ENCODE assay signal across 8 mouse cellular contexts in the genomic region with DNA sequence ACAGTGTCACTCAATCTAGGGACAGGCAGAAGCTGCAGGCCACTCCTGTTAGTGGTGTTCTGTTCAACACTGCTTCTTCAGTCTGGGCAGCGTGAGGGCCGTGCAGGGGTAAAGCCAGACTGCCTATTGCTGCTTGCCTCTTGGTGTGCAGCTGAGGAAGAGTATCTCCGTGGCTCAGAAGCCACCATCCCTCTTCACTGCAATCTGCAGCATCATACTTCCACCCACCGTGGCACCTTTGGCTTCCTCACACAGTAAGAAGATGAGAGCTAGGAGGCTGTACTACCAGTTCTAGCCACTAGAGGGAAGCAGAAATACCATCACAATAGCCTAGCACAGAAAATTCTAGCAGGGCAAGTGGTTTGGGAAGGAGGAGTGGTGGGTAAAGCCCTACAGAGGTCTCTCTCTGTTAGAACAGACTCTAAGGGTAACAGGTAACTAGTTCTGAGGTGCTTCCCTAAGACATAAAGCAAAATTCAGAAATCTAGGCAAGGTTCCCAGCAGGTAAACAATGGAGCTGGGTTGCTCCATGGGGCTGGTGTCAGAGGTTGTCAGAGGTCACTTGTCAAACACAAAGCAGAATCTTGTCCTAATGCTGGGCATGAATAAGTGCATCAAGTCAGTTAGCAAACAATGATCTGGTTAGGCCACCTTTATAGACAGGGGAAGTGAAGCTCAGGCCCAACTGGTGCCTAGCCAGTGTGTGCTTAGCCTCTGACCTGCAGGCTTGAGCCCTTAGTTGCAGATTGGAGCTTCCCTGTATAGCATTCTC. TPM values are rescaled to one million over a fixed set of nuclear protein-coding genes. Genes with fewer than 3 reads are reported as not detected.
DNase-seq lines count a peak whose midpoint lies in the region; ATAC-seq and TF ChIP-seq lines count a peak whose summit lies in the region.

No protein-coding gene starts in this region.

- H3K4me2 ChIP-seq in heart, postnatal 0 days (ENCODE audit: low read depth, low read length), result no peak overlapping the region
- H3K4me2 ChIP-seq in hindbrain, embryonic 15.5 days, result no peak overlapping the region
- no peak overlapping the region for H3K4me2 ChIP-seq in midbrain, postnatal 0 days (ENCODE audit: low read depth, low read length, poor library complexity, severe bottlenecking)

- H3K27me3 ChIP-seq in heart, postnatal 0 days (ENCODE audit: control insufficient read depth, insufficient read depth, low read length), result peaks cover 14% of the 10 kb centered on the region; the same call in 1 of the 2 replicates
- no peaks in the 10 kb centered on the region for H3K27me3 ChIP-seq in hindbrain, embryonic 15.5 days
- no peaks in the 10 kb centered on the region for H3K27me3 ChIP-seq in midbrain, postnatal 0 days (ENCODE audit: insufficient read depth, low read length)

- no peaks in the 10 kb centered on the region for H3K9me3 ChIP-seq in heart, postnatal 0 days (replicated peaks; ENCODE audit: control insufficient read depth, low read length)
- H3K9me3 ChIP-seq in hindbrain, embryonic 15.5 days, result no peaks in the 10 kb centered on the region
- no peaks in the 10 kb centered on the region for H3K9me3 ChIP-seq in midbrain, postnatal 0 days (ENCODE audit: low read length)

- peak; percentile 51 for DNase-seq in heart, postnatal 0 days (ENCODE audit: low spot score)
- no peak for DNase-seq in heart, postnatal 25 days (ENCODE audit: low spot score)
- DNase-seq in R1 (ENCODE audit: low read depth, low spot score), result peak; percentile 74
- peak; percentile 70 for DNase-seq in embryo, embryonic 11.5 days (ENCODE audit: low read depth, low spot score)
- DNase-seq in left cerebral cortex, postnatal 36 days (ENCODE audit: low spot score in 2 of 2), result peak; percentile 63 to 77
- DNase-seq in midbrain, postnatal 0 days (ENCODE audit: low spot score), result peak; percentile 89
- DNase-seq in thymus, postnatal 25 days, result peak; percentile 35

- no peaks in the 10 kb centered on the region for H3K4me1 ChIP-seq in heart, postnatal 0 days (ENCODE audit: control insufficient read depth, insufficient read depth)
- H3K4me1 ChIP-seq in hindbrain, embryonic 15.5 days (replicated peaks), result peaks cover 18% of the 10 kb centered on the region
- H3K4me1 ChIP-seq in midbrain, postnatal 0 days (ENCODE audit: insufficient read depth, low read length), result no peaks in the 10 kb centered on the region; the same call in 1 of the 2 replicates

- H3K9ac ChIP-seq in heart, postnatal 0 days (replicated peaks; ENCODE audit: low read depth, low read length), result no peak overlapping the region
- no peak overlapping the region for H3K9ac ChIP-seq in hindbrain, embryonic 15.5 days
- no peak overlapping the region for H3K9ac ChIP-seq in midbrain, postnatal 0 days (replicated peaks; ENCODE audit: low read length, poor library complexity, severe bottlenecking)

- ATAC-seq in heart, postnatal 0 days (ENCODE audit: insufficient read depth, low read depth), result 0 out of 2 replicates have a peak, but pooled peaks have one; percentile 28
- peak; percentile 42; the same call in 1 of the 2 replicates for ATAC-seq in hindbrain, embryonic 15.5 days (ENCODE audit: low FRiP score, low read depth)
- 0 out of 2 replicates have a peak, but pooled peaks have one; percentile 22 for ATAC-seq in midbrain, postnatal 0 days (ENCODE audit: low FRiP score)

- no peak overlapping the region for H3K27ac ChIP-seq in heart, postnatal 0 days (ENCODE audit: low read depth)
- H3K27ac ChIP-seq in hindbrain, embryonic 15.5 days (replicated peaks), result no peak overlapping the region
- peak overlapping the region; percentile 44 for H3K27ac ChIP-seq in midbrain, postnatal 0 days (ENCODE audit: low read depth, low read length)

- 51% methylated on average over 4 of the region's 4 CpGs for WGBS in heart, postnatal 0 days
- 50% methylated on average over 4 of the region's 4 CpGs for WGBS in hindbrain, embryonic 15.5 days
- WGBS in midbrain, postnatal 0 days, result 43% methylated on average over 4 of the region's 4 CpGs

- no peak overlapping the region for H3K4me3 ChIP-seq in heart, postnatal 0 days (ENCODE audit: low read depth, low read length)
- H3K4me3 ChIP-seq in hindbrain, embryonic 15.5 days, result no peak overlapping the region
- no peak overlapping the region for H3K4me3 ChIP-seq in midbrain, postnatal 0 days (ENCODE audit: low read depth, low read length)

- peak; percentile 93 for TF ChIP-seq CTCF in heart, postnatal 0 days (IDR thresholded peaks at IDR 0.05; ENCODE audit: low read depth)
- peak; percentile 97 for TF ChIP-seq CTCF in midbrain, postnatal 0 days (IDR thresholded peaks at IDR 0.05)

- H3K36me3 ChIP-seq in heart, postnatal 0 days (replicated peaks; ENCODE audit: control insufficient read depth, insufficient read depth, low read length), result no peaks in the 10 kb centered on the region
- peaks cover 12% of the 10 kb centered on the region for H3K36me3 ChIP-seq in hindbrain, embryonic 15.5 days
- H3K36me3 ChIP-seq in midbrain, postnatal 0 days (ENCODE audit: insufficient read depth, low read length), result peaks cover 36% of the 10 kb centered on the region

- no peak for TF ChIP-seq EP300 in heart, postnatal 0 days (IDR thresholded peaks at IDR 0.05; ENCODE audit: low read depth)

- intact Hi-C loops in heart, postnatal 25 days (cut with DNase I), result loop anchor here (1.0 to 2.0 kb wide), 3 partner anchors 122 to 201 kb away; no protein-coding TSS in a partner anchor
- intact Hi-C loops in left cerebral cortex, postnatal 36 days (cut with DNase I), result loop anchor here (2.0 to 5.0 kb wide), 4 partner anchors 43 to 204 kb away; no protein-coding TSS in a partner anchor

RNA-seq across cellular contexts. Expression of a gene that starts 9.5 kb away (rescaled TPM):
- total RNA-seq in heart, postnatal 0 days (2014; rRNA removed; ENCODE audit: low replicate concordance), result 1.5 and 2.3 TPM in 2 replicates
- polyA plus RNA-seq in heart, postnatal 0 days (2015; fragmentation: Nextera tagmentation; extraction: Ambion mirVana), result 1.5 and 1.7 TPM in 2 replicates
- 1 to 10 TPM; 3.3 to 4.1 TPM for total RNA-seq in heart, postnatal 25 days (2021)
- 29.3 and 31.3 TPM in 2 replicates for polyA plus RNA-seq in hindbrain, embryonic 15.5 days (2015; fragmentation: Nextera tagmentation; extraction: Ambion mirVana)
- 100 to 1,000 TPM; 247 to 264 TPM for total RNA-seq in left cerebral cortex, postnatal 36 days (2021)
- total RNA-seq in midbrain, postnatal 0 days (2014; rRNA removed), result 64.4 and 73.8 TPM in 2 replicates
- 39.5 and 43.0 TPM in 2 replicates for polyA plus RNA-seq in midbrain, postnatal 0 days (2015; fragmentation: Nextera tagmentation; extraction: Ambion mirVana)

Comparison
In these comparisons a context has a peak if more than half of its experiments do, and no peak if none do; other contexts are left out.
1. RNA of a gene that starts 9.5 kb away (total RNA-seq): 247 to 264 TPM in left cerebral cortex, postnatal 36 days and 64.4 to 73.8 TPM in midbrain, postnatal 0 days; 3.3 to 4.1 TPM in heart, postnatal 25 days and 1.5 to 2.3 TPM in heart, postnatal 0 days; every median in the first group is over 10 times any median in the second.
2. Peak in every context shown above with its lines, with median percentiles within 50 percentile points of each other: ATAC-seq.